Mouse (Mus musculus): ENCODE measurements around the gene Txnrd2. TPM values are rescaled to one million over a fixed set of nuclear protein-coding genes. Genes with fewer than 3 reads are reported as not detected.

Gene Txnrd2
- 1.6 TPM for polyA plus RNA-seq (2014; fragmentation: Illumina TruSeq; extraction: RNeasy Lipid Tissue Mini Kit (QIAGEN cat#74804))

DNA sequence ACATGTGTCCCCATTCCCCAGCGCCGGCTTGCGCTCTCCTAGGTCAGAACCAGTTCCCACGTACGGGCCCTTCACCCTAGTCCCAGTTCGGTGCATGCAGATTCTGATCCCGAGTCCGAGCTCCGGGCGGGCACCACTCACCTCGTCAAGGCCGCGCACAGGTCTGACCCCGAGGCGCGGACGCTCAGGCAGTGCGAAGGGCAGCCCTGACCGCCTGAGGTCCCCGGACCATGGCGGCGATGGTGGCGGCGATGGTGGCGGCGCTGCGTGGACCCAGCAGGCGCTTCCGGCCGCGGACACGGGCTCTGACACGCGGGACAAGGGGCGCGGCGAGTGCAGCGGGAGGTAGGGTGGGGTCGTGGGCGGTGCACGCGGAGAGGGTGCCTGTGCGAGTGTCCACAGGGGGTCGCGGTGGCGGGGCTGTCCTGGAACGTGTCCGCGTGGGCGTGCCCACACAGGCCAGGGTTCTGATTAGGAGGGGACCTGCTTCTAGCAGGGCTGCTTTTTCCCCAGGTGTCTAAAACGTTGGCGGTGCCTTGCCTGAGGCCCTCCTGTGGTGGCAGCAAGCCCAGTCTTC is at the start of gene Txnrd2:
Gene Txnrd2 (plus strand): TSS at position 170 of the 577 bp plus-strand sequence.

DNA sequence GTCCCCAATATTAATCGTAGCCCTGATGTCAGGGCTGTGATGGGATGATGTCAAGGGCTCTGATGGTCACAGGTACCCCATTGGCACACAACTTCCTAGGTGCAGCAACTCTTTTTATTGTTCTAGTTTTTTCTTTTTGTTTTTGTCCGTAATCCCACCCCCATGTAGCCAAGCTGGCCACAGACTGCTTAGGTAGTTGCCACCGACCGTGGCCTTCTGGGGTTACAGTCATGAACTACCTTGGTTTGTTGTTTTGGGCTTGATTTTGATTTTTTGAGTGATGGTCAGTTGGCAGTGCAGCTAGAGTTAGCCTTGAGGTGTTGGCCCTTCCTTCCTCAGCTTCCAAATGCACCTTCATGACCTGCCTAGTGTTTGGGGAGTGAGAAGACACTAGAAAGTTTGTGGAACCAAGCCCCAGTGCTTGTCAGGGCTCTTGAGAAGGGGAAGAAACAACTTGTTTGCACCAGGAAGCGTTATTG is 657 bp downstream of the Txnrd2 start, which contains the start of gene Comt:
Gene Comt (minus strand): TSS at position 51 of the 479 bp plus-strand sequence.

DNA sequence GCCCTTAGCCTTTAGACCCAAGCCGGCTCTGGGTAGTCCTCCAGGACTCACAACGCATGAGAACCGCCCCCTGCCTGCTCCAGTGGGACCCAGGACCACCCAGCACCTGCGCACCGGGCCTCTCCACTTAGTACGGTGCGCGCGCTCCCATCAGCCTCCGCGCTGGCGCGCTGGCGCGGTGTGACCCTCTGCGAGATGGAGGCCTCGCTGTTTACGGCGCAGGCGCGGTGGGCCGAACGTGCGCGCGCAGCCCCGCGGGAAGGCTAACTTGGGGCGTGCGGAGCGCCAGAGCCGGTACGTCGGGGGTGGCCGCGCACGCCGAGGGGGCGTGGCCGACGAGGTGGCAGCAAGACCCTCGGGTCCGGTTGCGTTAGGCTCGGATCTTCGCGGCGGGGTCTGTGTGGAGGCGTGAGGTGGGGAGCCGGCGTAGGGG is 72.4 kb downstream of the Txnrd2 start, which contains the start of the genes Gnb1l and Rtl10:
Gene Gnb1l (plus strand): TSS at position 156 of the 433 bp plus-strand sequence.
Gene Rtl10 (plus strand): TSS at position 344 of the 433 bp plus-strand sequence.

Other genes starting within 250 kb of the Txnrd2 start
- not detected for gene Ccdc188, start 208.5 kb upstream of the Txnrd2 start, polyA plus RNA-seq (2014; fragmentation: Illumina TruSeq; extraction: RNeasy Lipid Tissue Mini Kit (QIAGEN cat#74804))
- gene Zdhhc8, start 191.2 kb upstream of the Txnrd2 start, polyA plus RNA-seq (2014; fragmentation: Illumina TruSeq; extraction: RNeasy Lipid Tissue Mini Kit (QIAGEN cat#74804)), result 0.11 TPM
- 16.7 TPM for gene Trmt2a, start 177.7 kb upstream of the Txnrd2 start, polyA plus RNA-seq (2014; fragmentation: Illumina TruSeq; extraction: RNeasy Lipid Tissue Mini Kit (QIAGEN cat#74804))
- 221 TPM for gene Ranbp1, start 177.7 kb upstream of the Txnrd2 start, polyA plus RNA-seq (2014; fragmentation: Illumina TruSeq; extraction: RNeasy Lipid Tissue Mini Kit (QIAGEN cat#74804))
- not detected for gene Gm49776, start 168.1 kb upstream of the Txnrd2 start, polyA plus RNA-seq (2014; fragmentation: Illumina TruSeq; extraction: RNeasy Lipid Tissue Mini Kit (QIAGEN cat#74804))
- gene Dgcr8, start 137.1 kb upstream of the Txnrd2 start, polyA plus RNA-seq (2014; fragmentation: Illumina TruSeq; extraction: RNeasy Lipid Tissue Mini Kit (QIAGEN cat#74804)), result 42.0 TPM
- 1.9 TPM for gene Tango2, start 78.3 kb upstream of the Txnrd2 start, polyA plus RNA-seq (2014; fragmentation: Illumina TruSeq; extraction: RNeasy Lipid Tissue Mini Kit (QIAGEN cat#74804))
- 0.11 TPM for gene Arvcf, start 78.2 kb upstream of the Txnrd2 start, polyA plus RNA-seq (2014; fragmentation: Illumina TruSeq; extraction: RNeasy Lipid Tissue Mini Kit (QIAGEN cat#74804))
- 4.8 TPM for gene Comt, start 468 bp downstream of the Txnrd2 start, polyA plus RNA-seq (2014; fragmentation: Illumina TruSeq; extraction: RNeasy Lipid Tissue Mini Kit (QIAGEN cat#74804))
- gene Gnb1l, start 72.3 kb downstream of the Txnrd2 start, polyA plus RNA-seq (2014; fragmentation: Illumina TruSeq; extraction: RNeasy Lipid Tissue Mini Kit (QIAGEN cat#74804)), result 1.1 TPM
- not detected for gene Rtl10, start 72.5 kb downstream of the Txnrd2 start, polyA plus RNA-seq (2014; fragmentation: Illumina TruSeq; extraction: RNeasy Lipid Tissue Mini Kit (QIAGEN cat#74804))
- 0.46 TPM for gene Tbx1, start 164.3 kb downstream of the Txnrd2 start, polyA plus RNA-seq (2014; fragmentation: Illumina TruSeq; extraction: RNeasy Lipid Tissue Mini Kit (QIAGEN cat#74804))
- not detected for gene Gp1bb, start 196.0 kb downstream of the Txnrd2 start, polyA plus RNA-seq (2014; fragmentation: Illumina TruSeq; extraction: RNeasy Lipid Tissue Mini Kit (QIAGEN cat#74804))
- 0.83 TPM for gene Gm49601, start 200.0 kb downstream of the Txnrd2 start, polyA plus RNA-seq (2014; fragmentation: Illumina TruSeq; extraction: RNeasy Lipid Tissue Mini Kit (QIAGEN cat#74804))
- gene Sept5, start 203.6 kb downstream of the Txnrd2 start, polyA plus RNA-seq (2014; fragmentation: Illumina TruSeq; extraction: RNeasy Lipid Tissue Mini Kit (QIAGEN cat#74804)), result not detected

All from ovary, adult 10 weeks (tissue).